Mouse (Mus musculus): ENCODE data around the gene Meis3. TPM values are rescaled to one million over a fixed set of nuclear protein-coding genes. Genes with fewer than 3 reads are reported as not detected.
A peak's percentile ranks its signal among the peaks of the same experiment; 100 is the strongest.

The Meis3 gene
- total RNA-seq, 2 experiments from 2014 or later, result 70.6 to 74.8 TPM

DNA sequence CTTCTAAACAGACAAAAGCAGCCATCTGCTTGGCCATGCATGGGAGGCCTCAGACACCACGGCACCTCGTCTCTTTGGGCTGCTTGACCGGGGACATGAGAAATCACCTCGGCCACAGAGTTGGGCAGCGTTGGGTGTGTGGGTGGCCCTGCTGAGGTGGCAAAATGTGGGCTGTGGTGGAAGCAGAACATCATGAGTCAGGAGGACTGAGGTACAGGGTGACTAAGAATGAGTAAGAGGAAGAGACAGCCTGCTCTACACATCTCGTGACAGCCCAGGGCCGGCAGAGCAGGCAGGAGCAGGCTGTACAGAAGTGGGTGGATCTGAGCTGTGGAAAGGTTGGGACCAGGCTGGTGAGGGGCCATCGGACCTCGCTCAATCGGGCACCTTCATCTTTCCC is 32.6 kb downstream of the Meis3 start:
- intact Hi-C loops (cut with DNase I), result no loop called here

GRCm38 (mm10) chr7:16208781-16209665 is 34.1 kb downstream of the Meis3 start:
- DNase-seq, result no peak
- intact Hi-C loops (cut with DNase I), result no loop called here

More for the DNA sequence above, 32.6 kb downstream of the Meis3 start:
- no peak for DNase-seq

DNA sequence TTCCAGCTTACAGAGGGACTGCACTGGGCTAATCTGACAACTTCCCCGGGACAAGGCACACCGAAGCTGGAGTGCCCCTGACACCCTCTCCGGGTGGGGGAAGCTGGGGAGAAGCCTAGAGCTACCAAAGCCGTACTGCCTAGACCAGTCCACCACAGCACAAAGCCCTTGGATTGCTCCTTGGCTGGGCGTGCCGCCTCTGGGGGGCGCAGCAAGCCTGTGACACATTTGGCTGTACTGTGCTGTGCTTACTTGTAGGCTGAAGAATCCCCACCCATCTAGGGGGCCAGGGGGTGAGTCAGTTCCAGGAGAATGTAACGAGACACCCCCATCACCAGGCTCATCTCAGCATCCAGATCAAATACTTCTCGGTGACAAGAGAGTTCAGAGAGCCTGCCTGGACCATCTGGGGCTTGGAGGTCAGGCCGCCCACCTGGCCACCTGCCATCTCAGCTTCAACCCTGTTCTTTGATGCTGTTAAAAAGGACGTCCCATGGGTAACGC is 36.0 kb downstream of the Meis3 start:
- intact Hi-C loops (cut with DNase I), result no loop called here
- DNase-seq, result no peak

GRCm38 (mm10) chr7:16213196-16213595 is 38.3 kb downstream of the Meis3 start:
- intact Hi-C loops (cut with DNase I), result no loop called here
- DNase-seq, result no peak

DNA sequence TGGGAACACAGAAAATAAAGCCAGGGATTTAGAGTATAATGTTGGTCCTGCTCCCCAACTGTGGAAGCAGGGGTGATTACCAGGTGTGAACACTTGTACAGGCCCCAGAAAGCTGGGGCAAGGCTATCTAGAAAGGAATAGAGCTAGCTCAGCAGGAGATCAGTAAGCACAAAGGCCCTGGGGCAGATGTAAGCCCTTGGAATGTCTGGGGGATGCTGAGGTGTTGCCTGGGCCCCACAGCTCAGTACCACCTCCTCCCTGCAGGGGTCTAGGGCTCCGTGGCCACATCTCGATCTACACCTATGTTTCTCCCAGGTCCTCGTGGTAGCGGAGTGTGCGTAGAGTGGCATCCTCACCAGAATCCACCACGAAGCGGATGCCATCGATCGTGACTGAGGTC is 39.1 kb downstream of the Meis3 start:
- DNase-seq, result no peak
- intact Hi-C loops (cut with DNase I), result no loop called here

DNA sequence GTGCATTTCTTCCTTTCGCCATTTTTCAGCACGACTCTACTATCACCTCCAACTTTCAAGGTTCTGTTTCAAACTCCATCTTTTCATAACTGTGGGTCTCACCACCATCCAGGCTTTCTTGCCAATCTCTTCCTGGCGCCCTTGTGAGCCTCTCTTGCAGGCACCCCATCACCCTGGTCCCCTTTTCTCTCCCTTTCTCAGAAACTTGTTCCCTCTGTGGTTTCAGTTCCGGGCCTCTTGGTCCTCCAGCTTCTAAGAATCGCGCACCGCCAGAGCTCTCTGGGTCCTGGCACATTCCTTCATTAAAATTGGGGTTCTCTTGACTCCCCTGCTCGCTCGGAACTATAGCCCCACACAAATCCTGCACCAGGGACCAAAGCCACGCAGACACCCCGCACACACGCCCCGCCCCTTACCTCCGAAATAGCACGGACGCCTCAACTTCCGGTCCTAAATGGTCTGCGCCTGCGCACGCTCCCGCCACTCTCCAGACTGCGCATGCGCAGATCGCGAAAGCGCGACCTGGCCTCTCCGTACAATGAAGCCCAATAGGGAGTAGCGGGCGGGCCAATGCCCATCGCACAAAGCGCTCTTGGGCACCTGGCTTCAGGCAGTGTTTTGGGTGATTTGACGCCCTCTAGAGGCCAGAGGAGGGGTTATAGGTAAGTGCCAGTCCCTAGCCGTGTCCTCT is 46.8 kb downstream of the Meis3 start, which contains the start of gene Dhx34:
Dhx34 (minus strand) TSS at position 456 of the 691 bp plus-strand sequence.
- peak; percentile 96 for DNase-seq
- intact Hi-C loops (cut with DNase I), result no loop called here

- no peak for DNase-seq
- intact Hi-C loops (cut with DNase I), result no loop called here
These were observed 55.0 kb downstream of the Meis3 start for GRCm38 (mm10) chr7:16229869-16230268.

Other genes with a start within 250 kb of the Meis3 start
- gene Nop53, start 229.0 kb upstream of the Meis3 start, total RNA-seq (2021), result 100 to 1,000 TPM; 110 to 112 TPM
- gene Ehd2, start 207.5 kb upstream of the Meis3 start, total RNA-seq (2021), result 1 to 10 TPM; 6.2 to 6.7 TPM
- gene Bicra, start 127.2 kb upstream of the Meis3 start, total RNA-seq (2021), result 10 to 100 TPM; 25.3 to 25.8 TPM
- gene Zfp541, start 113.3 kb upstream of the Meis3 start, total RNA-seq (2021), result under 1 TPM; 0.38 to 0.58 TPM
- 100 to 1,000 TPM; 141 to 157 TPM for gene Napa, start 76.6 kb upstream of the Meis3 start, total RNA-seq (2021)
- gene Kptn, start 55.2 kb upstream of the Meis3 start, total RNA-seq (2021), result 10 to 100 TPM; 38.0 to 43.2 TPM
- 100 to 1,000 TPM; 106 to 117 TPM for gene Slc8a2, start 45.3 kb upstream of the Meis3 start, total RNA-seq (2021)
- gene Dhx34, start 46.9 kb downstream of the Meis3 start, total RNA-seq (2021), result 10 to 100 TPM; 12.2 to 13.4 TPM
- under 1 TPM; 0.14 to 0.30 TPM for gene C5ar2, start 69.1 kb downstream of the Meis3 start, total RNA-seq (2021)
- 1 to 10 TPM in 1 of 2 experiments, under 1 TPM in 1; 0.97 to 1.8 TPM for gene C5ar1, start 84.5 kb downstream of the Meis3 start, total RNA-seq (2021)
- 10 to 100 TPM; 42.8 to 46.5 TPM for gene Inafm1, start 98.5 kb downstream of the Meis3 start, total RNA-seq (2021)
- gene Ccdc9, start 111.7 kb downstream of the Meis3 start, total RNA-seq (2021), result 10 to 100 TPM; 86.2 to 91.5 TPM
- gene Bbc3, start 133.3 kb downstream of the Meis3 start, total RNA-seq (2021), result 10 to 100 TPM; 45.7 to 51.8 TPM
- gene Sae1, start 212.7 kb downstream of the Meis3 start, total RNA-seq (2021), result 100 to 1,000 TPM; 119 to 129 TPM
- 10 to 100 TPM; 67.8 to 68.5 TPM for gene Zc3h4, start 225.8 kb downstream of the Meis3 start, total RNA-seq (2021)

All from left cerebral cortex, postnatal 4 days (tissue).